Mouse (Mus musculus) CH12.LX (cell line): ENCODE results near the gene B3gat1. TPM values are rescaled to one million over a fixed set of nuclear protein-coding genes. Genes with fewer than 3 reads are reported as not detected.

ENCODE experiments used
- DNase-seq: peaks from one replicate; pipeline ENCODE4 v3.0.0-alpha.2; 2013; ENCODE audit errors: extremely low read depth
- H3K27ac ChIP-seq: 2 replicates; pipeline ENCODE4 v1.5.1; 2012; ENCODE audit warnings: low read depth, mild to moderate bottlenecking, control low read depth, moderate library complexity; ENCODE audit not compliant: insufficient read depth
- H3K27me3 ChIP-seq: replicated peaks from 2 replicates; pipeline ENCODE3; 2012; ENCODE audit warnings: inconsistent platforms
- H3K36me3 ChIP-seq, 2 experiments: replicated peaks in 1 of 2; 2 replicates each; pipeline versions ENCODE3 to v1.6.1; 2012; ENCODE audit warnings: inconsistent platforms in 1 of 2, low read length in 1 of 2, mild to moderate bottlenecking in 1 of 2, mixed read lengths in 1 of 2, moderate library complexity in 1 of 2; ENCODE audit not compliant: control insufficient read depth in 1 of 2, insufficient read depth in 1 of 2
- H3K4me1 ChIP-seq, 2 experiments: 2 replicates each; pipeline ENCODE4 v1.6.1; 2012; ENCODE audit warnings: inconsistent platforms in 1 of 2, moderate library complexity in 1 of 2; ENCODE audit not compliant: insufficient read depth in 2 of 2, control insufficient read depth in 1 of 2
- H3K4me2 ChIP-seq: 2 replicates; pipeline ENCODE4 v1.6.1; 2012; ENCODE audit warnings: low read depth, mild to moderate bottlenecking, control low read depth; ENCODE audit not compliant: poor library complexity, insufficient read depth, severe bottlenecking
- H3K4me3 ChIP-seq, 3 experiments: fragments of 150-350 bp in 1 of 3; sonication (generic) in 1 of 3; replicated peaks in 1 of 3; 2 replicates each; pipeline versions ENCODE3 to v1.5.1; 2011 to 2012; ENCODE audit warnings: low read depth in 2 of 3, low read length in 2 of 3, mild to moderate bottlenecking in 2 of 3, moderate library complexity in 2 of 3, control low read depth in 1 of 3, improper control_type of control experiment in 1 of 3, inconsistent platforms in 1 of 3, mixed read lengths in 1 of 3; ENCODE audit not compliant: poor library complexity in 1 of 3
- H3K79me2 ChIP-seq: replicated peaks from 2 replicates; pipeline ENCODE4 v1.6.1; 2012; ENCODE audit warnings: mild to moderate bottlenecking, moderate library complexity; ENCODE audit not compliant: control insufficient read depth, poor library complexity, insufficient read depth, severe bottlenecking; ENCODE audit errors: extremely low read depth
- H3K9ac ChIP-seq: 2 replicates; pipeline ENCODE4 v1.6.1; 2012; ENCODE audit warnings: low read depth, mild to moderate bottlenecking, control low read depth, moderate library complexity; ENCODE audit not compliant: insufficient read depth
- H3K9me3 ChIP-seq: replicated peaks from 2 replicates; pipeline ENCODE3; 2012; ENCODE audit warnings: low read length, inconsistent platforms, mixed read lengths
- CHD1 ChIP-seq: IDR thresholded peaks from 2 replicates; pipeline ENCODE4 v1.6.1; 2012; ENCODE audit warnings: low read depth, low read length, improper control_type of control experiment, inconsistent platforms
- CHD2 ChIP-seq: IDR thresholded peaks from 2 replicates; pipeline ENCODE4 v1.6.1; 2011; ENCODE audit warnings: low read length, improper control_type of control experiment
- CTCF ChIP-seq, 2 experiments: IDR thresholded peaks in 1 of 2; conservative IDR thresholded peaks in 1 of 2; 2 replicates each; pipeline ENCODE4 v1.5.1; 2011 to 2012; ENCODE audit warnings: low read depth in 2 of 2, low read length in 2 of 2, improper control_type of control experiment in 1 of 2, inconsistent platforms in 1 of 2, mild to moderate bottlenecking in 1 of 2, moderate library complexity in 1 of 2
- ELF1 ChIP-seq: IDR thresholded peaks from 2 replicates; pipeline ENCODE4 v1.6.1; 2014; ENCODE audit warnings: low read depth, mild to moderate bottlenecking, inconsistent platforms, low read length, improper control_type of control experiment
- EP300 ChIP-seq: IDR thresholded peaks from 2 replicates; pipeline ENCODE4 v1.6.1; 2011; ENCODE audit warnings: low read length, improper control_type of control experiment
- GABPA ChIP-seq: IDR thresholded peaks from 2 replicates; pipeline ENCODE4 v1.6.1; 2012; ENCODE audit warnings: low read depth, low read length, improper control_type of control experiment, inconsistent platforms; ENCODE audit not compliant: insufficient replicate concordance
- IRF4 ChIP-seq: IDR thresholded peaks from 2 replicates; pipeline ENCODE4 v1.6.1; 2014; ENCODE audit warnings: low read depth, mild to moderate bottlenecking, inconsistent platforms, low read length, improper control_type of control experiment
- JUN ChIP-seq: IDR thresholded peaks from 2 replicates; pipeline ENCODE4 v1.6.1; 2011; ENCODE audit warnings: low read depth, mild to moderate bottlenecking, low read length, improper control_type of control experiment, moderate library complexity; ENCODE audit not compliant: insufficient read depth
- MAFK ChIP-seq: IDR thresholded peaks from 2 replicates; pipeline ENCODE4 v1.6.1; 2011; ENCODE audit warnings: low read length, improper control_type of control experiment; ENCODE audit not compliant: insufficient replicate concordance
- MEF2A ChIP-seq: IDR thresholded peaks from 2 replicates; pipeline ENCODE4 v1.6.1; 2014; ENCODE audit warnings: low read depth, mild to moderate bottlenecking, inconsistent platforms, low read length, improper control_type of control experiment, borderline replicate concordance
- MXI1 ChIP-seq: IDR thresholded peaks from 2 replicates; pipeline ENCODE4 v1.6.1; 2011; ENCODE audit warnings: mild to moderate bottlenecking, low read depth, low read length, improper control_type of control experiment
- MYC ChIP-seq: IDR thresholded peaks from 2 replicates; pipeline ENCODE4 v1.6.1; 2011; ENCODE audit warnings: low read depth, mild to moderate bottlenecking, improper control_type of control experiment, low read length
- NELFE ChIP-seq: IDR thresholded peaks from 2 replicates; pipeline ENCODE4 v1.6.1; 2011; ENCODE audit warnings: low read depth, low read length, improper control_type of control experiment
- NRF1 ChIP-seq: IDR thresholded peaks from 2 replicates; pipeline ENCODE4 v1.6.1; 2014; ENCODE audit warnings: low read depth, mild to moderate bottlenecking, inconsistent platforms, low read length, improper control_type of control experiment, moderate library complexity
- PAX5 ChIP-seq: IDR thresholded peaks from 2 replicates; pipeline ENCODE4 v1.6.1; 2012; ENCODE audit warnings: low read length, inconsistent platforms, mixed read lengths
- POLR2AphosphoS2 ChIP-seq: IDR thresholded peaks from 2 replicates; pipeline ENCODE4 v1.6.1; 2011; ENCODE audit warnings: low read depth, low read length, improper control_type of control experiment
- SIN3A ChIP-seq: IDR thresholded peaks from 2 replicates; pipeline ENCODE4 v1.6.1; 2012; ENCODE audit warnings: low read length, improper control_type of control experiment, inconsistent platforms
- SMC3 ChIP-seq: IDR thresholded peaks from 2 replicates; pipeline ENCODE4 v1.6.1; 2011; ENCODE audit warnings: low read depth, low read length, improper control_type of control experiment
- TBP ChIP-seq: conservative IDR thresholded peaks from 2 replicates; pipeline ENCODE4 v1.6.1; 2011; ENCODE audit warnings: low read depth, low read length, improper control_type of control experiment
- TCF12 ChIP-seq: IDR thresholded peaks from 2 replicates; pipeline ENCODE4 v1.6.1; 2014; ENCODE audit warnings: low read depth, mild to moderate bottlenecking, inconsistent platforms, low read length, improper control_type of control experiment
- USF1 ChIP-seq: IDR thresholded peaks from 2 replicates; pipeline ENCODE4 v1.6.1; 2014; ENCODE audit warnings: low read depth, mild to moderate bottlenecking, inconsistent platforms, low read length, improper control_type of control experiment
- ZC3H11A ChIP-seq: IDR thresholded peaks from 2 replicates; pipeline ENCODE4 v1.6.1; 2012; ENCODE audit warnings: low read depth, mild to moderate bottlenecking, inconsistent platforms, low read length, improper control_type of control experiment
- ZKSCAN1 ChIP-seq: IDR thresholded peaks from 2 replicates; pipeline ENCODE4 v1.6.1; 2012; ENCODE audit warnings: low read depth, inconsistent platforms, low read length, improper control_type of control experiment, borderline replicate concordance
- ZMIZ1 ChIP-seq: IDR thresholded peaks from 2 replicates; pipeline ENCODE4 v1.6.1; 2012; ENCODE audit warnings: low read depth, mild to moderate bottlenecking, inconsistent platforms, low read length, improper control_type of control experiment
- ZNF384 ChIP-seq: IDR thresholded peaks from 2 replicates; pipeline ENCODE4 v1.6.1; 2012; ENCODE audit warnings: low read depth, low read length, improper control_type of control experiment, inconsistent platforms
- dilution Hi-C: fragments of 300-500 bp; cut with MboI; formaldehyde crosslinking; loops from 2 replicates; pipeline ENCODE4 v1.14.3; 2020; ENCODE audit warnings: low sequenced_read_pairs; ENCODE audit not compliant: extremely low pct_unique_long_range_greater_than_20kb, extremely low pct_ligation_motif_present
- in situ Hi-C: fragments of 300-500 bp; cut with MboI; formaldehyde crosslinking; loops from 3 replicates; pipeline ENCODE4 v1.14.3; 2019; ENCODE audit warnings: low sequenced_read_pairs, low pct_ligation_motif_present, low pct_unique_long_range_greater_than_20kb, mixed read lengths
- polyA plus RNA-seq: library from polyadenylated mRNA; unstranded; fragments of >175 nt; gene quantifications from 2 replicates; pipeline ENCODE4 v1.2.1, GENCODE M21; 2012; ENCODE audit warnings: low read depth; ENCODE audit not compliant: insufficient read length
- total RNA-seq, 2 experiments: library from RNA; depleted of rRNA; stranded (reverse); fragments of 300-350 nt in 1 of 2; fragments of >200 nt in 1 of 2; gene quantifications; 2 replicates each; pipeline ENCODE4 v1.2.3; 2012 to 2014

Gene B3gat1
- not detected in 2 replicates for total RNA-seq (2012; rRNA removed)
- total RNA-seq (2014; rRNA removed), result not detected in 2 replicates
- polyA plus RNA-seq, result not detected in 2 replicates

- Histone ChIP-seq H3K79me2 (no peaks in the 10 kb centered on the region), H3K9ac (no peak within 1 kb of the TSS), H3K4me2 (no peak within 1 kb of the TSS), H3K9me3 (peaks cover 5% of the 10 kb centered on the region), H3K36me3 (no peaks in the 10 kb centered on the region), H3K4me3 (no peak within 1 kb of the TSS), H3K27me3 (no peaks in the 10 kb centered on the region), H3K4me1 (no peaks in the 10 kb centered on the region), H3K27ac (no peak within 1 kb of the TSS)
- TF ChIP-seq ELF1 (no peak), JUN (no peak), CHD2 (no peak), ZNF384 (no peak), MEF2A (no peak), SIN3A (no peak), CHD1 (no peak), GABPA (no peak), IRF4 (no peak), ZMIZ1 (no peak), MYC (no peak), EP300 (no peak), CTCF (conservative IDR thresholded peaks at IDR 0.05 in 1 of 2, IDR thresholded peaks at IDR 0.05 in 1 of 2; ENCODE audit: low read depth in 2 of 2, low read length in 2 of 2) (no peak), NRF1 (no peak), MXI1 (no peak), TBP (no peak), MAFK (no peak), TCF12 (no peak)
- in situ Hi-C loops, result no loop called here
- dilution Hi-C loops, result no loop called here
- DNase-seq, result no peak
These were observed at the start of gene B3gat1 for GRCm38 (mm10) chr9:26733206-26733891. TSS of gene B3gat1 (plus strand) at chr9:26733728.

DNA sequence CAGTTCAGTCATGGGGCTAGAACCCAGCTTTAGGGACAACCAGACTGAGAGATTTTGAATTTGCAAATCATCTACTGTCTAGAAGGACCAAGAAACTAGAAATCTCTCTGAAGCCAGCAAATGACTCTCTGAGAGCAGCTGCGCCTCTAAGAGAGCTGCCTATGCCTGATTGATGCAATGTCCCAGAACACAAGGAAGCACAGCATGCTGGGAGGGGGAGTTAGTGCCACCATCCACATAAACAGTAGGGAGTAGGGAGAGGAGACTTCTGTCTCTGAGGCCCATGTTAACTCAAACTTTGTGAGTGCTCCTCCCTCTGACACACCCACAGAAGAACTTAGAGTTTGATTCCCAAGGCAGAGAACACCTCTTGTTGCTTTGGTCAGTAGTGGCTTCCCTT is 44.4 kb upstream of the B3gat1 start:
- Histone ChIP-seq H3K4me3 (no peak overlapping the region), H3K27ac (no peak overlapping the region), H3K27me3 (no peaks in the 10 kb centered on the region), H3K4me2 (no peak overlapping the region), H3K9me3 (no peaks in the 10 kb centered on the region), H3K36me3 (no peaks in the 10 kb centered on the region), H3K79me2 (no peaks in the 10 kb centered on the region), H3K4me1 (no peaks in the 10 kb centered on the region), H3K9ac (no peak overlapping the region)
- dilution Hi-C loops, result no loop called here
- no peak for DNase-seq
- in situ Hi-C loops, result no loop called here
- no peak for TF ChIP-seq PAX5
- TF ChIP-seq SMC3, result no peak
- no peak for TF ChIP-seq USF1
- no peak for TF ChIP-seq ZKSCAN1
- TF ChIP-seq EP300, result no peak
- TF ChIP-seq NELFE, result no peak
- TF ChIP-seq MXI1, result no peak
- TF ChIP-seq ZNF384, result no peak
- TF ChIP-seq CHD1, result no peak
- no peak for TF ChIP-seq GABPA
- TF ChIP-seq ZMIZ1, result no peak
- no peak for TF ChIP-seq TBP
- no peak for TF ChIP-seq ZC3H11A
- no peak for TF ChIP-seq CHD2
- TF ChIP-seq POLR2AphosphoS2, result no peak
- no peak for TF ChIP-seq CTCF (conservative IDR thresholded peaks at IDR 0.05 in 1 of 2, IDR thresholded peaks at IDR 0.05 in 1 of 2; ENCODE audit: low read depth in 2 of 2, low read length in 2 of 2)
